In genomic region chr9:66716533-66716932, GRCm38 (mm10) we compare ENCODE assay signal across 23 mouse cellular contexts. TPM values are rescaled to one million over a fixed set of nuclear protein-coding genes. Genes with fewer than 3 reads are reported as not detected.
A peak's percentile ranks its signal among the peaks of the same experiment; 100 is the strongest.
DNase-seq lines count a peak whose midpoint lies in the region; ATAC-seq and TF ChIP-seq lines count a peak whose summit lies in the region.
"Had no signal": no experiment of that assay in that cellular context is flagged by ENCODE, and none has a peak within 500 bp of the region (broad histone marks: within the 10 kb centered on the region; RNA-seq: fewer than 3 reads in every experiment).

No protein-coding gene starts in this region.

- peaks cover 23% of the 10 kb centered on the region for H3K4me1 ChIP-seq in forebrain, embryonic 16.5 days (replicated peaks; ENCODE audit: control insufficient read depth, insufficient read depth, low read length)

- no peaks in the 10 kb centered on the region for H3K36me3 ChIP-seq in forebrain, embryonic 16.5 days (ENCODE audit: control insufficient read depth, insufficient read depth)
- H3K36me3 ChIP-seq: embryonic facial prominence, embryonic 12.5 days; hindbrain, embryonic 12.5 days; liver, embryonic 13.5 days; midbrain, embryonic 13.5 days had no signal

- TF ChIP-seq CTCF in left cerebral cortex, adult 2 months (IDR thresholded peaks at IDR 0.05): no peak

- peak; percentile 71 to 85 for DNase-seq in layer of hippocampus, adult 18-20 months (ENCODE audit: low spot score in 2 of 2)
- no peak for DNase-seq in layer of hippocampus, adult 9-10 months (ENCODE audit: low spot score)
- peak; percentile 48 for DNase-seq in right cerebral cortex, postnatal 25 days
- DNase-seq in right cerebral cortex, postnatal 14 days: no peak
- peak; percentile 58 to 60 for DNase-seq in left cerebral cortex, adult 2 months (ENCODE audit: extremely low spot score in 1 of 2, low spot score in 2 of 2)
- DNase-seq in telencephalon, adult 2 months (ENCODE audit: low read depth, low spot score): peak; percentile 68
- DNase-seq in lung, adult 18-20 months: no peak
- DNase-seq: adrenal gland, adult 2 months; cerebellum, adult 2 months; cerebellum, postnatal 25 days; gastrocnemius, postnatal 36 days; heart, adult 2 months; liver, embryonic 13.5 days; lung, embryonic 14.5 days; thymus, postnatal 14 days had no signal

- WGBS in forebrain, embryonic 16.5 days: 82% methylated on average over 3 of the region's 3 CpGs

- no peak overlapping the region for H3K4me3 ChIP-seq in left cerebral cortex, adult 2 months
- H3K4me3 ChIP-seq in forebrain, embryonic 16.5 days (replicated peaks; ENCODE audit: low read length): no peak overlapping the region
- H3K4me3 ChIP-seq: embryonic facial prominence, embryonic 12.5 days; heart, adult 2 months; hindbrain, embryonic 12.5 days; liver, embryonic 13.5 days; megakaryocyte, embryonic 14.5 days; midbrain, embryonic 13.5 days had no signal

- H3K4me2 ChIP-seq in forebrain, embryonic 16.5 days (ENCODE audit: low read length): no peak overlapping the region
- H3K4me2 ChIP-seq: embryonic facial prominence, embryonic 12.5 days; hindbrain, embryonic 12.5 days; liver, embryonic 13.5 days; lung, embryonic 14.5 days; midbrain, embryonic 13.5 days had no signal

- intact Hi-C loops in left cerebral cortex, adult 2 months (cut with DNase I): loop anchor here (2.0 kb wide), 1 partner anchor 16 kb away; no protein-coding TSS in a partner anchor

- no peaks in the 10 kb centered on the region for H3K9me3 ChIP-seq in forebrain, embryonic 16.5 days (ENCODE audit: control insufficient read depth, low read length)
- H3K9me3 ChIP-seq: embryonic facial prominence, embryonic 12.5 days; hindbrain, embryonic 12.5 days; liver, embryonic 13.5 days; megakaryocyte, embryonic 14.5 days; midbrain, embryonic 13.5 days had no signal

- H3K27ac ChIP-seq in left cerebral cortex, adult 2 months: no peak overlapping the region
- no peak overlapping the region for H3K27ac ChIP-seq in forebrain, embryonic 16.5 days (ENCODE audit: low read length)
- H3K27ac ChIP-seq: embryonic facial prominence, embryonic 12.5 days; heart, adult 2 months; hindbrain, embryonic 12.5 days; liver, embryonic 13.5 days; midbrain, embryonic 13.5 days had no signal

- H3K9ac ChIP-seq in forebrain, embryonic 16.5 days (replicated peaks; ENCODE audit: low read depth, low read length): no peak overlapping the region
- H3K9ac ChIP-seq: embryonic facial prominence, embryonic 12.5 days; hindbrain, embryonic 12.5 days; liver, embryonic 13.5 days; lung, embryonic 14.5 days; midbrain, embryonic 13.5 days had no signal

- no peaks in the 10 kb centered on the region for H3K27me3 ChIP-seq in forebrain, embryonic 16.5 days (replicated peaks; ENCODE audit: control insufficient read depth, insufficient read depth, low read length)

- ATAC-seq in forebrain, embryonic 16.5 days: no peak
- ATAC-seq: intestine, postnatal 0 days; midbrain, embryonic 13.5 days had no signal

RNA-seq across cellular contexts. Expression of gene Car12, which starts 3.0 kb away (rescaled TPM):
- total RNA-seq in layer of hippocampus, adult 18-20 months (2021): 10 to 100 TPM; 45.8 to 55.2 TPM
- total RNA-seq in left cerebral cortex, adult 2 months (2021): 10 to 100 TPM; 17.4 to 19.2 TPM
- 3.3 and 4.4 TPM in 2 replicates for polyA plus RNA-seq in forebrain, embryonic 16.5 days (2015; fragmentation: Nextera tagmentation; extraction: Ambion mirVana)
- total RNA-seq: heart, adult 2 months; heart, postnatal 25 days; monocyte, adult 5-6 weeks had no signal
- polyA plus RNA-seq: heart, adult 2 months had no signal

Comparison
In these comparisons a context has a peak if more than half of its experiments do, and no peak if none do; other contexts are left out.
1. DNase-seq: peak in layer of hippocampus, adult 18-20 months (2 of 2), right cerebral cortex, postnatal 25 days (single experiment), left cerebral cortex, adult 2 months (2 of 2) and telencephalon, adult 2 months (single experiment); none in layer of hippocampus, adult 9-10 months (single experiment), right cerebral cortex, postnatal 14 days (single experiment) and lung, adult 18-20 months (0 of 2).